Mouse (Mus musculus) MEL (cell line): Measurements from ENCODE around the gene Zfp318. TPM values are rescaled to one million over a fixed set of nuclear protein-coding genes. Genes with fewer than 3 reads are reported as not detected.

Source experiments
- DNase-seq: peaks from one replicate; pipeline ENCODE4 v3.0.0; 2011; ENCODE audit warnings: low read depth, low spot score
- H3K27ac ChIP-seq: 2 replicates; pipeline ENCODE4 v1.5.1; 2012; ENCODE audit warnings: low read depth, mild to moderate bottlenecking, control low read depth, low read length, moderate library complexity; ENCODE audit not compliant: control insufficient read depth
- H3K27me3 ChIP-seq, 2 experiments: fragments of 150-350 bp in 1 of 2; sonication (generic) in 1 of 2; 2 replicates each; pipeline ENCODE4 v1.6.1; 2012; ENCODE audit warnings: low read length in 2 of 2, mild to moderate bottlenecking in 2 of 2, improper control_type of control experiment in 1 of 2, moderate library complexity in 1 of 2; ENCODE audit not compliant: insufficient read depth in 2 of 2, control insufficient read depth in 1 of 2
- H3K36me3 ChIP-seq, 2 experiments: 2 replicates each; pipeline ENCODE4 v1.6.1; 2012 to 2014; ENCODE audit warnings: low read length in 2 of 2, improper control_type of control experiment in 1 of 2, inconsistent platforms in 1 of 2, mild to moderate bottlenecking in 1 of 2; ENCODE audit not compliant: insufficient read depth in 2 of 2, control insufficient read depth in 1 of 2
- H3K4me1 ChIP-seq, 2 experiments: fragments of 150-350 bp in 1 of 2; sonication (generic) in 1 of 2; 2 replicates each; pipeline ENCODE4 v1.6.1; 2012; ENCODE audit warnings: low read length in 2 of 2, improper control_type of control experiment in 1 of 2, mild to moderate bottlenecking in 1 of 2; ENCODE audit not compliant: insufficient read depth in 2 of 2, control insufficient read depth in 1 of 2
- H3K4me3 ChIP-seq, 2 experiments: fragments of 150-350 bp in 1 of 2; sonication (generic) in 1 of 2; 2 replicates each; pipeline ENCODE4 v1.5.1; 2012; ENCODE audit warnings: low read depth in 2 of 2, low read length in 2 of 2, mild to moderate bottlenecking in 2 of 2, moderate library complexity in 2 of 2, control low read depth in 1 of 2, improper control_type of control experiment in 1 of 2; ENCODE audit not compliant: control insufficient read depth in 1 of 2, insufficient read depth in 1 of 2
- H3K79me2 ChIP-seq: 2 replicates; pipeline ENCODE4 v1.6.1; 2012; ENCODE audit warnings: mild to moderate bottlenecking, low read length, moderate library complexity; ENCODE audit not compliant: control insufficient read depth, poor library complexity, insufficient read depth
- H3K9ac ChIP-seq: 2 replicates; pipeline ENCODE4 v1.6.1; 2012; ENCODE audit warnings: low read depth, mild to moderate bottlenecking, control low read depth, low read length, moderate library complexity; ENCODE audit not compliant: control insufficient read depth, poor library complexity, severe bottlenecking
- H3K9me3 ChIP-seq: fragments of 150-350 bp; sonication (generic); replicated peaks from 2 replicates; pipeline ENCODE4 v1.6.1; 2012; ENCODE audit warnings: mild to moderate bottlenecking, low read length, improper control_type of control experiment, moderate library complexity; ENCODE audit not compliant: insufficient read depth
- CHD1 ChIP-seq: IDR thresholded peaks from 2 replicates; pipeline ENCODE4 v1.6.1; 2012; ENCODE audit warnings: low read depth, mild to moderate bottlenecking, inconsistent platforms, low read length, improper control_type of control experiment
- CTCF ChIP-seq, 3 experiments: IDR thresholded peaks in 2 of 3; conservative IDR thresholded peaks in 1 of 3; 2 replicates each; pipeline ENCODE4 v1.5.1; 2011 to 2012; ENCODE audit warnings: low read length in 3 of 3, low read depth in 2 of 3, mild to moderate bottlenecking in 2 of 3, improper control_type of control experiment in 1 of 3, inconsistent platforms in 1 of 3, mixed read lengths in 1 of 3, moderate library complexity in 1 of 3; ENCODE audit not compliant: control insufficient read depth in 1 of 3, insufficient read depth in 1 of 3, poor library complexity in 1 of 3, severe bottlenecking in 1 of 3
- ELF1 ChIP-seq: IDR thresholded peaks from 2 replicates; pipeline ENCODE4 v1.6.1; 2014; ENCODE audit warnings: low read depth, mild to moderate bottlenecking, inconsistent platforms, low read length, improper control_type of control experiment, moderate library complexity
- EP300 ChIP-seq, 2 experiments: IDR thresholded peaks; 2 replicates each; pipeline ENCODE4 v1.6.1; 2011; ENCODE audit warnings: improper control_type of control experiment in 2 of 2, low read length in 2 of 2, low read depth in 1 of 2, mild to moderate bottlenecking in 1 of 2
- ETS1 ChIP-seq: IDR thresholded peaks from 2 replicates; pipeline ENCODE4 v1.6.1; 2012; ENCODE audit warnings: low read depth, mild to moderate bottlenecking, inconsistent platforms, low read length, improper control_type of control experiment, moderate library complexity
- GATA1 ChIP-seq: IDR thresholded peaks from 2 replicates; pipeline ENCODE4 v1.6.1; 2011; ENCODE audit warnings: low read depth, low read length, improper control_type of control experiment
- JUND ChIP-seq: IDR thresholded peaks from 2 replicates; pipeline ENCODE4 v1.6.1; 2011; ENCODE audit warnings: low read depth, mild to moderate bottlenecking, improper control_type of control experiment, low read length
- KAT2A ChIP-seq: conservative IDR thresholded peaks from 2 replicates; pipeline ENCODE4 v1.6.1; 2012; ENCODE audit warnings: low read depth, low read length, improper control_type of control experiment, inconsistent platforms
- MAFK ChIP-seq: IDR thresholded peaks from 2 replicates; pipeline ENCODE4 v1.6.1; 2011; ENCODE audit warnings: low read depth, mild to moderate bottlenecking, low read length, improper control_type of control experiment, borderline replicate concordance
- MAZ ChIP-seq: IDR thresholded peaks from 2 replicates; pipeline ENCODE4 v1.6.1; 2012; ENCODE audit warnings: low read depth, mild to moderate bottlenecking, inconsistent platforms, low read length, improper control_type of control experiment
- MXI1 ChIP-seq: IDR thresholded peaks from 2 replicates; pipeline ENCODE4 v1.6.1; 2011; ENCODE audit warnings: mild to moderate bottlenecking, low read depth, low read length, improper control_type of control experiment
- MYB ChIP-seq: IDR thresholded peaks from 2 replicates; pipeline ENCODE4 v1.6.1; 2011; ENCODE audit warnings: mild to moderate bottlenecking, low read depth, low read length, improper control_type of control experiment
- MYC ChIP-seq: IDR thresholded peaks from 2 replicates; pipeline ENCODE4 v1.6.1; 2011; ENCODE audit warnings: low read depth, mild to moderate bottlenecking, low read length, improper control_type of control experiment, moderate library complexity
- POLR2A ChIP-seq, 2 experiments: IDR thresholded peaks; 2 replicates each; pipeline ENCODE4 v1.6.1; 2011 to 2012; ENCODE audit warnings: low read length in 2 of 2, mild to moderate bottlenecking in 2 of 2, control low read depth in 1 of 2, improper control_type of control experiment in 1 of 2, low read depth in 1 of 2, moderate library complexity in 1 of 2; ENCODE audit not compliant: control insufficient read depth in 1 of 2, insufficient read depth in 1 of 2, poor library complexity in 1 of 2
- POLR2AphosphoS2 ChIP-seq: IDR thresholded peaks from 2 replicates; pipeline ENCODE4 v1.6.1; 2011; ENCODE audit warnings: low read length, improper control_type of control experiment
- POLR2AphosphoS5 ChIP-seq: IDR thresholded peaks from 2 replicates; pipeline ENCODE4 v1.6.1; 2012; ENCODE audit warnings: low read depth, borderline replicate concordance, mild to moderate bottlenecking, inconsistent platforms, low read length, moderate library complexity, mixed read lengths
- SMC3 ChIP-seq: IDR thresholded peaks from 2 replicates; pipeline ENCODE4 v1.6.1; 2011; ENCODE audit warnings: low read depth, low read length, improper control_type of control experiment
- TCF12 ChIP-seq: IDR thresholded peaks from 2 replicates; pipeline ENCODE4 v1.6.1; 2014; ENCODE audit warnings: low read depth, mild to moderate bottlenecking, inconsistent platforms, low read length, improper control_type of control experiment, moderate library complexity
- USF1 ChIP-seq: IDR thresholded peaks from 2 replicates; pipeline ENCODE4 v1.6.1; 2014; ENCODE audit warnings: low read depth, mild to moderate bottlenecking, inconsistent platforms, low read length, improper control_type of control experiment, moderate library complexity
- ZKSCAN1 ChIP-seq: IDR thresholded peaks from 2 replicates; pipeline ENCODE4 v1.6.1; 2012; ENCODE audit warnings: low read depth, mild to moderate bottlenecking, inconsistent platforms, low read length, improper control_type of control experiment, moderate library complexity
- polyA plus RNA-seq, 2 experiments: library from polyadenylated mRNA; stranded (reverse) in 1 of 2; unstranded in 1 of 2; fragments of >175 nt in 1 of 2; fragments of >200 nt in 1 of 2; gene quantifications; 2 replicates each; pipeline versions ENCODE4 v1.2.1 to v1.2.4; 2012; ENCODE audit warnings: low replicate concordance in 2 of 2, low read depth in 1 of 2; ENCODE audit not compliant: insufficient read length in 2 of 2, insufficient read depth in 1 of 2, missing spikeins in 1 of 2
- total RNA-seq: library from RNA; depleted of rRNA; stranded (reverse); fragments of 300-350 nt; gene quantifications from 2 replicates; pipeline ENCODE4 v1.2.3, GENCODE M21; 2012

The Zfp318 gene
- total and polyA plus RNA-seq, 3 experiments = 8.1 to 36.8 (median 21.3) TPM

DNA sequence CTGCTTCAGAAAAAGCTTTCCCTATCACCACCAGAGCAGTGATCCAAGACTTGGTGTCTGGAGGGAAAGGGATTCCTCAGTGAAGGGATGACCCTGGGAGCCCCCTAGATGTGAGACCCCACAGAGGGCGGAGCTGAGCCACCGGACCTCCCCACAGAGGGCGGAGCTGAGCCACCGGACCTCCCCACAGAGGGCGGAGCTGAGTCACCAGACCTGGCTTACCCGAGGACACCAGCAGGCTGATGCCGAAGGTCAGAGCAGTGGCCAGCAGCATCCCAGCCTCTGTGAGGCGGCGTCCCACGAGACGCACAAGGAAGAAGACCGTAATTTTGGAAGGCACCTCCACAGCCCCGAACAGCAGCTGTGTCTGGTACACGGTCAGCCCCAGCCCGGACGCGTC, 50.1 kb downstream of the Zfp318 start:
- TF ChIP-seq POLR2AphosphoS2 = no peak
- TF ChIP-seq CHD1 = no peak
- no peak for TF ChIP-seq CTCF (IDR thresholded peaks at IDR 0.05 in 2 of 3, conservative IDR thresholded peaks at IDR 0.05 in 1 of 3; ENCODE audit: control insufficient read depth in 1 of 3, insufficient read depth in 1 of 3, low read depth in 2 of 3, low read length in 3 of 3, poor library complexity in 1 of 3, severe bottlenecking in 1 of 3)
- no peak for TF ChIP-seq POLR2AphosphoS5
- TF ChIP-seq GATA1 = no peak
- no peak for TF ChIP-seq POLR2A (IDR thresholded peaks at IDR 0.05; ENCODE audit: control insufficient read depth in 1 of 2, insufficient read depth in 1 of 2, low read depth in 1 of 2, low read length in 2 of 2, poor library complexity in 1 of 2)
- no peak for TF ChIP-seq MAZ
- TF ChIP-seq SMC3 = no peak
- no peak for TF ChIP-seq ELF1
- no peak for TF ChIP-seq EP300 (IDR thresholded peaks at IDR 0.05; ENCODE audit: low read depth in 1 of 2, low read length in 2 of 2)
- TF ChIP-seq JUND = no peak
- no peak for TF ChIP-seq ETS1
- TF ChIP-seq MAFK = no peak
- TF ChIP-seq ZKSCAN1 = no peak
- no peak for TF ChIP-seq KAT2A
- TF ChIP-seq USF1 = no peak
- no peak for TF ChIP-seq MYC
- TF ChIP-seq MYB = no peak
- no peak for TF ChIP-seq MXI1
- no peak overlapping the region for H3K4me3 ChIP-seq
- no peak for DNase-seq
- H3K27ac ChIP-seq = no peak overlapping the region
- no peaks in the 10 kb centered on the region for H3K79me2 ChIP-seq
- no peak overlapping the region for H3K9ac ChIP-seq
- no peaks in the 10 kb centered on the region for H3K27me3 ChIP-seq
- H3K4me1 ChIP-seq = no peaks in the 10 kb centered on the region
- H3K9me3 ChIP-seq = no peaks in the 10 kb centered on the region
- H3K36me3 ChIP-seq = no peaks in the 10 kb centered on the region

DNA sequence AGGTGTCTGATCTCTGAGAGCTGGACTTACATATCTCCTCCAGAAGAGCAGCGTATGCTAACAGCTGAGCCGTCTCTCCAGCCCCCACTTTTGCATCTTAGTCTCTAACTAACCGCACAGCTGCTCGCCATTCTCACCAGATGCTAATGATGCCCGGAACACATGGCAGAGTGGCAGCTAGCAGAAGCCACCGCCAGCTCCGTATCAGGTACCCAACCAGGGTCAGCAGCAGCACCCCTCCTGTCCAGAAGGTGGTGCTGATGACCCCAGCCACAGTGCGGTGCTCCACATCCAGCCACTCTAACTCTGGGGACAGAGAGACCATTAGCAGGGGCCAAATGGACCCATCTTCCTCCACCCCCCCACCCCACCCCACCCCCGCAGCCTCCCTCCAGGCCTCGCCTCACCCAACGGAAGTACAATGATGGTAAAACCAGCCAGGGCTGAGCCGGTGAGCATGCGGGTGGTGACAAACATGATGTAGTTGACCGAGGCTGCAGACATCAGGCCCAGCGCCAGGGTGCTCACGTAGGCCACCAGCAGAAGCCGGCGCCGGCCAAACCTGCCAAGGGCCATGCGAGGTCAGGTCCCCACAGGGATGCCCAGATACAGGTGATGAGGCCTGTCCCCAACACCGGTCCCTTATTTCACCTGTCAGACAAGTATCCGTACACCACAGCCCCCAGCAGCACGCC, 53.3 kb downstream of the Zfp318 start:
- no peaks in the 10 kb centered on the region for H3K9me3 ChIP-seq
- no peak overlapping the region for H3K27ac ChIP-seq
- no peaks in the 10 kb centered on the region for H3K4me1 ChIP-seq
- H3K36me3 ChIP-seq = no peaks in the 10 kb centered on the region
- no peaks in the 10 kb centered on the region for H3K27me3 ChIP-seq
- TF ChIP-seq TCF12 = no peak
- peak; percentile 33 for TF ChIP-seq SMC3
- peak in 2 of 3 experiments; percentile 35 to 48; a peak in 4 of 6 replicates for TF ChIP-seq CTCF (IDR thresholded peaks at IDR 0.05 in 2 of 3, conservative IDR thresholded peaks at IDR 0.05 in 1 of 3; ENCODE audit: control insufficient read depth in 1 of 3, insufficient read depth in 1 of 3, low read depth in 2 of 3, low read length in 3 of 3, poor library complexity in 1 of 3, severe bottlenecking in 1 of 3)
- H3K79me2 ChIP-seq = no peaks in the 10 kb centered on the region
- no peak overlapping the region for H3K9ac ChIP-seq
- no peak for DNase-seq
- H3K4me3 ChIP-seq = no peak overlapping the region
